Mouse (Mus musculus) mature B cell (primary cell): Measurements from ENCODE around the gene Szt2.

Experiments
- in situ Hi-C: fragments of 300-500 bp; cut with MboI; formaldehyde crosslinking; loops from 2 replicates; pipeline ENCODE4 v1.14.3; 2019

Gene Szt2

DNA sequence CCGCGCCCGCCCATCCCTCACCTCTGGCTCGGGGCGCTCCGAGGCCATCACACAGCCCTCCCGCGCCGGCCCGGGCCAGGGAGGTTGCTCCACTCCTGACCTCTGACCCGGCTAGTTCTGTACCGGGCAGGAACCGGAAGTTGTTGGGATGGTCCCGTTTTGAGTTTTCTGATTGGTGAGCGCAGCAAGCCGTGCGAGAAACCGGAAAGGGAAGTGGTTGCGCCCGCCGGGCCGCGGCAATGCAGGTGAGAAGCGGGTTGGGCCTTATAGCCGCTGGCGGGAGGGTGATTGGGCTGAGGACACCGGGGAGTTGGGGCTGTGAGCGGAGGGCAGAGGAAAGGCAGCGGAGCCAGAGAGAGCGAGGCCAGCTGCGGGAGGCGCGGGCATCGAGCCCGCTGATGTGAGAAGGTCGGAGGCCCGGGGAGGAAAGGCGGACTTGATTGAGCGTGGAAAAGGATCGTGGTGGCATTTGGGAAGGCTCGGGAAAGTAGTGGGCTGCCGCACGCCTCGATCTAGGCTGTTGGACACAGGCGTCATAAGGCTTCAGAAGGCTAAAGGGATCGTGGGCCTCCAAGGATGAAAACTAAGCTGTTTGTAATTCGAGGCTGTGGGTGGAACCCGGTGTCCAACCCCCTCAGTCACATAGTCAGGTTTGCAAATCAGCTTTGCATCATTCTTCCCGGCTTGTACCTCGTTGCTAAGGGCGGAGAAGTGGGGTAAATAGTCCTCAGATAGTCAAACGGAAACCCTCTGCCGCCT, at the start of gene Szt2, which contains the start of gene Med8:
Gene Szt2 (minus strand): TSS at position 132 of the 759 bp plus-strand sequence.
Gene Med8 (plus strand): TSS at position 196 of the 759 bp plus-strand sequence.
- in situ Hi-C loops: no loop called here

DNA sequence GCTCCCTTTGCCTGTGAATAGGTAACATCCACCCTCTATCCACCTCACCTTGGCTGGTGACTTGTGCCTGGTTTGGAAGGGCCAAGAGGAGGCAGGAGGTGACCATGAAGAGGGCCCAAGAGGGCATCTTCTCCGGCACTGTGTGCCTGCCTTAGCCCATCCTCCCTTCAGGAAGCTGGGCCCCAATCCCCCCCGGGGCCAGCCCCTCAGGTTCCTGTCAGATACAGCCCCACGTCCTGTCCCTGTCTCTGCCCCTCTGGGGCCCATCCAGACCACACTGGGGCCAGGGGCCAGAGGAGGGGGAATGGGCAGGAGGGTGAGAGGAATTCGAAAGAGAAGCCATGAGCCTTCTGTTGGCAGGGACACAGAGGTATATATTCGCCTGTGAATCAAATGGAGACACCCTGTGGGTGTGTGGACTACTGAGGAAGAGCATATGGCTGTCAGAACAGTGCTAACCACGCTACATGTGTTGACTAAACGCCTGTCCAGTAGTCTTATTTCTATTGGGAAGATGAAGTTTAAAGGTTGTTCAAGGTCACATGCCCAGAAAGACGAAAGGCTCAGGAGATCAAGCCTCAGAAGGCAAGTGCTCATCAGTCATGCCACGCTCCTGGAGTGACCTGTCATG, 48.4 kb upstream of the Szt2 start, which contains the start of gene Mpl:
Gene Mpl (minus strand): TSS at position 169 of the 631 bp plus-strand sequence.
- in situ Hi-C loops: no loop called here

DNA sequence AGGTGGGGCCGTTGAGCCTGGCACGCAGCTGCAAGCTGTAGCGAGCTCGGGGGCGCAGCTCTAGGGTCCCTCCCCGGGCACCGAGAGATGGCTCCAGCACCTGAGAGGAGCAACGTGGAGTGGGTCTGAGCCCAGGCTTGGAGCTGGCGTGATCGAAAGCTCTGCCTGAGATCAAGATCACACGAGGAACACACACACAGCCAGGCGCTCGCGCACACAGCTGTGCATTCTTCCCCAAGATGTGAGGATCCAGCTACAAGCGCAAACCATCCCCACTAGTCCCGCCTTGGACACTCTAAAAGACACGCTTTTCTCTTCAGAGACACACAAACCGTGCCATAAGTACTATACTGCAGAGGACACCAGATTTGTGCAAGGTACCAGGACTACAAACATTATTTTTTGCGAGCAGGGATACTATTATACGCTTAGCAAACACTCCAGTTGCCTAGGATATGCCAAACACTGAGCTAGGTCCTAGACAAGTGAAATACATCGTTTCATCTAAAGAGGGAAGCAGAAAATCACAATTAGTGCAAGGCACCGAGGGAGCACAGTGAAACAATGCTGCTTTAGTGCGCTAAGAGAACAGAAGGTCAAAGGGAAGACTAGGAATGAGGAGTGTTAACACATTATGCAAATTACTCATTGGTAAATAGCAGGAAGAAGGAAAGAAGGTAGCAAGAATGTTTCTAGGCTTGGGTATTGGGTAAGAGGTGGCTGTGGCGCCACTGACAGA, 37.5 kb upstream of the Szt2 start:
- in situ Hi-C loops: no loop called here

DNA sequence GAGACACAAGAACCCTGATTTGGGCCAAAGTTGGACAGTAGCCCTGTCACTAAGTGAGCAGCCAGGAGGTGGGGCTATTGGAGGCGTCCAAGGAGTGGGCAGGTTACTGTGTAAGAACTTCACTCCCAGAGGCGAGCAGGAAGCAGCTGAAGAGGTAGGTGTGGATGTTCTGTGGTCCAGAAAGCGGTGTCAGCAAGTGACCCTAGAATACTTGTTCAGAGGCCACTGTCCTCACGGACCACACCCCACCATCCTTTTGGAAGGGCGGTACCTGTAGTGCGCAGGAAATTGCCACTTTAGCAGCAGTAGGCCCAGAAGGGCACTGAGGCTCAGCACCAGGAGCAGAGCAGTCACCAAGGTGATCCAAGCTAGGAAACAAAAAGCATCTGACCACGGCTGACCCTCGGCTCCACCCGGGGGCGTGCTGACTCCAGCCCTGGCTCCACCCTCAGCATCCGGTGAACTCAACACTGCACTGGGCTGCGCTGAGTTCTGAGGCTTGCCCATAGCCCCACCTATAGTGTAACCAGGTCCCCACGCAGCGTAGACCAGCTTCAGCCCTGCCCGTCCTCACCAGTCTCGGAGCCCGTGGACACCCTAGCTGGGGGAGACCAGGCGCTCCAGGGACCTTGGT, 36.8 kb upstream of the Szt2 start:
- in situ Hi-C loops: no loop called here

DNA sequence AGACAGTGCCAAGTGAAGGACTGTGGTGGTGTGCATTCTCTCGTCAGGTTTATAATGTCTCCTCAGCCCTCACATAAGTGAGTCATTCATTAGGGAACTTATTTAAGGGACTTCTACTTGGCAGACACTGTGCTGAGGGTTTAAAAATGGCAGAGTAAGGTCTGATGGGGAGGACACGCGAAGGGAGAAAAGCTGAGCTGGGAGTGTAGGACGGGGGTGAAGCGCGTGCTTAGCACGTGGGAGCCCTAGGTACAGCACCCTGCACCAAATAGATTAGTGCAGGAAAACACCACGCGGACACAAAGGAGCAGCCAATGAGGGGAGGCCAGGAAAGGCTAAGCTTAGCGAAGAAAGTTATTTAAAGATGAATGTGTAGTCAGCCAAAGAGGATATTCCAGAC, 36.0 kb upstream of the Szt2 start:
- in situ Hi-C loops: no loop called here

DNA sequence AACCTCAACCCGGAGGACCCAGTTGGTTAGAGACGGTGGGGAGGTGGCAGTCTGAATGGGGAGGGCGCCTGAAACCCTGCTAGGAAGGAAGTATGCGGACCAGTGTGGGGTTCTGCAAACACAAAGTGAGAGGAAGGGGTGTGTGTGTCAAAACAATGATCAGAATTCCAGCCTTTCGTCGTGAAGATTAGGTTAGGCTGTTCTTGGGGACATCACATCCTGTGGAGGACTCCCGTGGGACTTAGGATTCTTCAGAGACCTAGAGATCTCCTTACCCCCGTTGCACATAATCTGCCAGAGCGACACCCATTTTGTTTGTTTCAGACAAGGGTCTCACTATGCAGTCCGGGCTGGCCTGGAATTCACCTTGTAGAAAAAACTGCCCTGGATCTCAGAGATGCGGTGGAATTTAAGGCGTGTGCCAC, 28.8 kb upstream of the Szt2 start:
- in situ Hi-C loops: no loop called here

DNA sequence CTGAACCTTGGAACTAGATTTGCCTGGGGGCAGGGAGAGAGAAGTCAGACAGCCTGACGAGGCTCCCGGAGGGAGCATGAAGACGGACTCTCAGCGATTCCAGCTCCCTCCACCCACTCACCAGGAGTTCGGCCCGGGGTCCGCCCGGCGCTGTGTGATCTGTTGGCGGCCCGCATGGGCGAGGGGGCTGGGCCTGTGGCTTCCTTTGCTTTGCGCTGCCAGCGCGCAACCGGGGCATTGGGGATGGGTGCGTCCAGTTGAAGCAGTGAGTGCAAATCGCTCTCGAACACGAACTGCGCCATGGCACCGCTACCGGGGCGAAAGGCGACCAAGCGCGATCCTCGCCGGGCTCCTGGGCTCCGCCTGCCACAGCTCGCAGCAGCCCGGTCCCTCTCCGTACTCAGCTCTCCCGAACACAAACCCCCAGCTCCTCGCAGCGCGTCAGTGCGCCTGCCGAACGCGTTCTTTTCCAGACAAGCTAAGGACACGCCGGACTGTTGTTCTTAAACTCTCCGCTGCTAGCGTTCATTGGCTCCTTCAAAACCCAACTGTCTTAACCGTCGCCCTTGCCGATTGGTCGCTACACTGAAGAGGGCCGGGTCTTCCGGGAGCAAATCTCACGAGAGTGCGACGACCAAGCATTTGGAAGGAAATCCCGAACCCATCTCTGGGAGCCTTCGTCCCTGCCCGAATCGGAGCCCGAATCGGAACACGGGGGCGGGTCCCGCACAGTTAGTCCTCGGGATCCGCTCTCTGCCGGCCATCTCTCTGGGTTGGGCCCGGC, 27.9 kb upstream of the Szt2 start, which contains the start of gene Cdc20:
Gene Cdc20 (minus strand): TSS at position 533 of the 784 bp plus-strand sequence.
- in situ Hi-C loops: no loop called here

DNA sequence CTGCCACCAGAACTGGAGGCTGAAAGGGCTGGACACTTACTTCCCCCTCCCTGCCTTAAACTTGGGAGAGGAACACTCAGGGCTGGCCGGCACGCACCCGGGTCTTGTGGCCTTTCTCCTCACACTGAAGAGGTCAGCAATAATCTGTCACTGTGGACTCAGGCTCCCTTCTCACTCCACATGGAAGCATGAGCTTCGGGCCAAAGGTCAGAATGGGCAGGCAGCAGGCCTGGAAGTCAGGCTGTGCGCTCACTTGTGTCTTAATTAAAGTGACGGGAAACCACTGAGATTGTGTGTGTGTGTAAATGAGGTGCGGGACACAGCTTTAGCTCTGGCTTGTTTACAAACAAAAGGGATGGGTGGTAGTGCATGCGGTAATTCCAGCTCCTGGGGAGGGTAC, 23.3 kb upstream of the Szt2 start:
- in situ Hi-C loops: no loop called here

DNA sequence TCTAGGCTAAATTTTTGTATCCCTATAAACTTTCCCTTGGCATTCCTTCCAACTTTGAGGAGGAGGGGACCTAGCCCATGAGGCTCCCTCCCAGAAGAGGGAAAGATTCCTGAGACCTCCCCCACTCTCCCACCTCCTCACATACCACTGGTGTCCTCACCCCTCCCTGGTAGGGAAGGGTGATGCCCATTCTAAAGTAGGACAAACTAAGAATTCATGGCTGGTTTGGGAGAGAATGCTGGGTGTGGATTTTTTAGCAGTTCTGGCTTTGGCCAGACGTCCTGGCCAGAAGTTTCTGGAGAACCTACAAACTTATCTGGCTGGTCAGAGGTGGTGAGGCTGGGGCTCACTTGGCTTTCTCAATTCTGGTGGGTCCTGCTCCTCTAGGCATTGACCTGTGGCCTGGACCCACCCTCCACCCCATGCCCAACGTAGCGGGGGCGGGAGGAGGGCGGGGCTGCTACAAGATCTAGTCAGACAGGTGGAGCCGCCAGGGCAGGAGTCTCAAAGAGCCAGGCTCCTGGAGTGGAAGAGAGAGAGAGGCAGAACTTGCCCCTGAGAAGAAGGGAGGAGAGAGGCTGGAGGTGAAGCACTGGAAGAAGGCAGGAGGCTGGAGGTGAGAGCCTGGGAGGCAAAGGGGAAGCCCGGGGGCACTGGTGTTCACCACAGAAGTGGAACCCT, 20.3 kb upstream of the Szt2 start:
- in situ Hi-C loops: no loop called here

DNA sequence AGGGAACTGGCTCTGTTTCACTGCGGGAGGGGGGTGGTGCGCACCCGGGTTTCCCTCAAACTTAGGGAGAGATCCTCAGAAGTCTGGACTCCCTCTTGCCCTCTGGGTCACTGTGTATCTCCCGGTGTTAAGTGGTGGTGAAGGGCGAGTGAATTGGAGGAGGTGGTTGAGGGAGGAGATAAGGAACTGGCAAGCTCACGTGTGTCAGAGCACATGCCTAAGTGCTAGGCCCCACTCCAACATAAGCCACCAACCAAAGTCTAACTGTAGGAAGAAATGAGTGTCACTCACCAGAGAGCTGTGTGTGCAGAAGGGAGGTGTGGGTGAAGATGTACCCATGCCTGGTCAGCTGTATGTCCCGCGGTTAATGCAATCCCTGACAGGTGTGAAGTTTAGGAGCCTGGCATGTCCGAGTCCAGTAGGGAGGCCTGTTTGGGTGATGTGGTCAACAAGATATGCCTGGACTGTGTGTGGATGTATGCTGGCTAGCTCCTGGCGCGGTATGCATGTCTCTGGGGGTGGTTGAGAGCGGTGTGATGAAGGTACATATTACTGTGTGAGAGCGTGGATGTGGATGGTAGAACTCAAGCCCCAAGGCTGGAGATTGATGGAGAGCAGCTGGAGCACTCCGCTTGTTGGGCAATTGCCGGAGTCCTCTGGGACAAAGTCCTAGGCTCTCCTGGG, 19.6 kb upstream of the Szt2 start:
- in situ Hi-C loops: no loop called here

DNA sequence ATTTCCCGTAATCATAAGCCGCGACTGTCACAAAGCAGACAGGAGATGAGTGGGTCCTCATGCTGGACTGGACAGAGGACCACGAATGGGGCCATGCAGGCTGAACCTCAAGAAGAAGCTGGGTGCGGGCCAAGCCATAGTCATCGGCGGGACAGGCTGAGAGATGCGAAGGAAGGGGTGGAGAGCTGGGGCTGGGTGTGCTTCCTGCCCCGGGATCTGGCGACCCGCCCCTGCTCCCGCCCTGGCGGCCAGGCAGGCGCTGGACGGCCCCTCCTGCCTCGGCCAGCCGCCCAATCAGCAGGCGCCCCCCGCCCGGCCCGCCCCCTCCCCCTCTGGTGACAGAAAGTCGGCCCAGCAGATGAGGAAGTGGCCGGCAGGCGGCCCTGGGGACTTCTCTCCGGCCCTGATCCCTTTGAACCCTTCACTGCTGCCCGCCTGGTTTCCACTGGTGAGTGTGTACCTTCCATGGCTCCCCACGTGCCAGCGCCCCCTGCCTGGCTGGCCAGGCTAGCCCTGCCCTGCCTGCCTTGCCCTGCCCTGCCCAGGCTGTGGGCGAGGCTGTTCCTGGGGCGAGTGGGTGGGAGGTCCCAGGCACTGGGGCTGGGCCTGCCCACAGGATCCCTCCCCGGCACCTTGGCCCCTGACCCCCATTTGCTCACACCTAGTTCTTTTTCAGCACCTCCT, 18.8 kb upstream of the Szt2 start, which contains the start of gene Elovl1:
Gene Elovl1 (plus strand): TSS at position 326 of the 684 bp plus-strand sequence.
- in situ Hi-C loops: no loop called here

DNA sequence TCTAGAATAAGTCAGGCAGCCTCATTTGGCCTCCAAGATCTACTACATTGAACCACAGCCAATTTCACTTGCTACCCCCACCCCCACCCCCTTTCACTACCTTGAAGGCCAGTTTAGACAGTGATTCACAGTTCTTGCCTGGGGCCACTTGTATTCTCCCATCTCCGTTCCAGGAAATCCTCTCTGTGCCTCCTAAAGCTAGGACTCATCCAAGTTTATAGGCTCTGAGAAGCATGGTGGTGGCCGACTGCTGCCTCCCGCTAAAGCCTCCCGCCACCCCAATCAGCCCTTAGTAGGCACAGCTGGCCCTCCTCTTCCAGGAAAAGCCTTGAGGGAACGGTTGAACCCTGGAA, 18.3 kb upstream of the Szt2 start:
- in situ Hi-C loops: no loop called here

DNA sequence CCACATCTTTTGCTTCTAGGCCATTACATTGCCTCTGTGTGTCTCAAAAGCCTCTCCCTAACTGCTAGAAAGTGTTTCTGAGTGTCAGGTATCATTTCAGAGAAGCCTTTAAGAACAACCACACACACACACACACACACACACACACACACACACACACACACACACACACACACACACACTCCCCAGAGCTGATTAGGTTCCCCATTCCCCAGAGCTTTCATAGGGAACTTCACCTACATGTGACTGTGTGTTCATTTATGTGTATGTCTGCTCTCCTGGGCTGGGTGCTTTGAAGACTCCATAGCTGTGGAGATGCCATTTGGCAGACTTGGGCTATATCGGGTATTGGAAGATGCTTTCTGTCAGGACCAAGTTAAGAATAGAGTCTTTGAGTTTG, 16.3 kb upstream of the Szt2 start:
- in situ Hi-C loops: no loop called here

DNA sequence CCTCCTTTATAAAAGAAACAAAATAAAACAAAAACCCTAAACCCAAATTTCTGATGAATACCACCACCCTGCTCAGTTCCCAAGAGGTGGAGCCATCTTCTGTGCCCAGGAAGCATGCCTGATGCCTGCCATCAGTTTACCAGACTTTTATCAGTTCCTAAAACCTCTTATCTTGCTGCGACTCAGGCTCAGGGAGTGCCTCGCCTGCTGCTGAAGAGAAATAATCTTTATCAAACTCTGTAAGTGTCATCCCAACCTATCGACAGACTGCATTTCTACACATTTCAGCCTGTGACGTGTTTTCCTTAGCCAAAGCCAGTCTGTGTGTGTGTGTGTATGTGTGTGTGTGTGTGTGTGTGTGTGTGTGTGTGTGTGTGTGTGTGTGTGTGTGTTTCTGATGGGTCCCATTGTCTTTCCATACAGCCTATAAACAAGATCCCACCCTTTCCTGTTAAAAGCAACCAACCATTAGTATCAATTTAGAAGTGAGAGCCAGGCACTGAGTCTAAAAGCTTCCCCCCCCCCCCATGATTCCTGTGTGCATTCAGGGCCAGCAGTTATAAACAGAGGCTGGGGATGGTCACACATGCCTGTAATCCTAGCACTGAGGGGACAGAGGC, 15.6 kb upstream of the Szt2 start:
- in situ Hi-C loops: no loop called here

DNA sequence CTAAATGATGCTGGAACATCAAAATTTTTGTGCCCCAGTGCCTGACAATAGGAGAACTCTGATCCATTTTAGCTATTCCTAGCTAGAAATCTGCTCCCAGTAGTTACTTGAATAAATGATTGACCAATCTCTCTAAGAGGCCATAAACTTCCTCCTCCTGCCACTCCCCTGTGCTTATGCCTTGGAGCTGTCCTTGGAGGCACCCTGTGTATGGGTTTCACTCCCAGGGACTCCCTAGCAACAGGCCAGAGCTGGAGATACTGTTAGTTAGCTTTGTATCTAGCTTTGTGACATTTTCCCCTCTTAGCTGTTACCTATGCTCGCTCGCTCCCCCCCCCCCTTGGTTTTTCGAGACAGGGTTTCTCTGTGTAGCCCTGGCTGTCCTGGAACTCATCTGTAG, 12.3 kb upstream of the Szt2 start:
- in situ Hi-C loops: no loop called here

DNA sequence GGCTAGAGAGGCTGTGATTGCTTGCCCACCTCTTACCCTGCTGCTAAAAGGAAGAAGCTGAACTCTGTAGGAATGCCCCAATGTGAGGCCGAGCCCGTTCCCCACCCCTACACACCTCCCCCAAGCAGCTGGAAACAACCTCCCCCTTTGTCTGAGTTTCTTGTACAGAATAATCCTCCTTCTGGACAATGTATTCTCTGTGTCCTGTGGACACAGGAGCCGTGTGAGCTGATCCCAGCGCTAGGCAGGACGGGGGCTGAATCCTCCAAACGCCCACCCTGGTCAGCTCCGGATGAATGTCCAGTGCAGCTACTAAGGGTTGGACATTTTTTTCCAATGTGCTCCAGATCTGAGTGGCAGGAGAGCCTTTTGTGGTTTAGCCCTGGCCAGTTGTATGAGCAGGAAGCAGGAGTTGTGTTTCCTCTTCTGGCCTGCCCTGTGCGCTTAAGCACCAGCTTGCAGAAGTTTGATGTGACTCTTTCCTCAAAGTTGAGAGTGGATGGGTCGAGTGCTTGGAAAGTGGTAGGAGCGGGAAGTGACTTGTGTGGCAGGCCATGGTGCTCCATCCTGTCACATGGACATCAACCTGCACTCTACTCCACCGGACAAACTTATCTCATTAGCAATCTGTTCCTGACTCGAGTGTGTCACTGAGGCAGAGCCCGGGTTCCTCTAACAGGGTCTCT, 8.2 kb upstream of the Szt2 start:
- in situ Hi-C loops: no loop called here

DNA sequence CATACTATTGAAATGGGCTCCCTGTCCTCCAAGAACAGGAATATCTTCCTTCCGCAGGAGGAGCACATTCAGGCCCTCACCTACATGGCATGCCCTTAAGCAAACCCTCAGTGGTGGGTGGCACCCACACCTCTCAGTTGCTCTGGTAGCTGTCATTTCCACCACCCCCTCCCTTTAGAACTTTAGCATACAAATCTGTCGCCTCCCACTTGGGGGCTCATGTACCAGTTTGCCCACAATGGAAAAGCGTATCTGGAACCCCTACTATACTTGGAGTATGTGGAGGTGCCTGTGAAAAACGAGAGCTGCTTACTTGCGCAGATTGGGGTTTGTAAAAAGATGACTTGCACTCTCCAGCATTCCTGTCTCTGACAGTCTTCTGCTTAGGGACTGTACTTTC, 7.3 kb upstream of the Szt2 start:
- in situ Hi-C loops: no loop called here

DNA sequence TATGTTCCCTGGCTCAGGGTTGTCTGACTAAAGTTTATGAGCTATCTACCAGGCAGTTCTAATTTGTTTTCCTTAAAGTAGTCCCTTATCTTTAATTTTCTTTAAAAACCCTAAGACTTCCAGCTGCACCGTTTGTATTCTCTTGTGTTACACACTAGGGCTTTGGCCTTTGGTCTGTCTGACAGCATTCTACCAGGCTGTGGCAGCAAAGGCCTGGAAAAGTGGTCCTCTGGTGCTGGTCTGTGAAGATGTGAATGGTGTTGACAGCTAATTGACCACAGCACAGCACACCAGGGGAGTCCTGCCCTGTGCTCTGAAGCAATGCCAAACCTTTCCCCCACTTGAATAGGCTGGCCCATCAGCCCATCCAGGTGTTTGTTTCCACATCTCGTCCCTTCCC, 6.7 kb upstream of the Szt2 start:
- in situ Hi-C loops: no loop called here

DNA sequence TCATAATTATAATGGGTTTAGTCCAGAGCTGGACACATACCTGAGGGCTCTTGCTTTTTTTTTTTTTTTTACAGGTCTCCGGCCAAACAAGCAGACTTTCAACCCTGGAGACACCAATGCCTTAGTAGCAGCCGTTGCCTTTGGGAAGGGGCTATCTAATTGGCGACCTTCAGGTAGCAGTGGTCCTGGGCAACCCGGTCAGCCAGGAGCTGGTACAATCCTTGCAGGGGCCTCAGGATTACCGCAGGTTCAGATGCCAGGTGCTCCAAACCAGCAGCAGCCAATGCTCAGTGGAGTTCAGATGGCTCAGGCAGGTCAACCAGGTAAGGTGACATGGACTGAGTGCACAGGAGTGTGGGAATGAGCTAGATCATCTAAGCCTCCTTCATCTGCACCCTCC, 4.5 kb upstream of the Szt2 start:
- in situ Hi-C loops: no loop called here
